Mouse (Mus musculus) Patski (cell line): ENCODE data around the gene Prkcb. TPM values are rescaled to one million over a fixed set of nuclear protein-coding genes. Genes with fewer than 3 reads are reported as not detected.

Source experiments
- ATAC-seq: fragments of 100-300 bp; one replicate; pipeline ENCODE4 v1.8.0; 2021
- CTCF ChIA-PET: fragments of 350-600 bp; sonication (Branson Sonifier 250); formaldehyde crosslinking; loops from one replicate; lab custom pipeline; 2022; ENCODE audit warnings: inconsistent platforms; lab: Charles Lee
- POLR2A ChIA-PET: fragments of 350-600 bp; sonication (Branson Sonifier 250); formaldehyde crosslinking; loops from one replicate; lab custom pipeline; 2022; ENCODE audit warnings: antibody characterized with exemption, inconsistent platforms; lab: Charles Lee
- DNase-seq: peaks from one replicate; pipeline ENCODE4 v3.0.0-alpha.2; 2011; ENCODE audit warnings: low read depth, low spot score
- H3K27me3 ChIP-seq: fragments of 371-371 bp; one replicate; pipeline ENCODE4 v1.5.1; 2021
- CTCF ChIP-seq: fragments of 100-300 bp; IDR thresholded peaks from one replicate; pipeline ENCODE4 v1.5.1; 2021
- in situ Hi-C: fragments of 300-500 bp; cut with MboI; formaldehyde crosslinking; loops from 3 replicates; pipeline ENCODE4 v1.11.1; 2018; ENCODE audit warnings: low pct_unique_long_range_greater_than_20kb, mixed read lengths
- polyA plus RNA-seq: library from polyadenylated mRNA; unstranded; gene quantifications from one replicate; pipeline ENCODE4 v1.2.3, GENCODE M21; 2021

Gene Prkcb
- polyA plus RNA-seq, 1 experiment from 2014 or later = not detected

DNA sequence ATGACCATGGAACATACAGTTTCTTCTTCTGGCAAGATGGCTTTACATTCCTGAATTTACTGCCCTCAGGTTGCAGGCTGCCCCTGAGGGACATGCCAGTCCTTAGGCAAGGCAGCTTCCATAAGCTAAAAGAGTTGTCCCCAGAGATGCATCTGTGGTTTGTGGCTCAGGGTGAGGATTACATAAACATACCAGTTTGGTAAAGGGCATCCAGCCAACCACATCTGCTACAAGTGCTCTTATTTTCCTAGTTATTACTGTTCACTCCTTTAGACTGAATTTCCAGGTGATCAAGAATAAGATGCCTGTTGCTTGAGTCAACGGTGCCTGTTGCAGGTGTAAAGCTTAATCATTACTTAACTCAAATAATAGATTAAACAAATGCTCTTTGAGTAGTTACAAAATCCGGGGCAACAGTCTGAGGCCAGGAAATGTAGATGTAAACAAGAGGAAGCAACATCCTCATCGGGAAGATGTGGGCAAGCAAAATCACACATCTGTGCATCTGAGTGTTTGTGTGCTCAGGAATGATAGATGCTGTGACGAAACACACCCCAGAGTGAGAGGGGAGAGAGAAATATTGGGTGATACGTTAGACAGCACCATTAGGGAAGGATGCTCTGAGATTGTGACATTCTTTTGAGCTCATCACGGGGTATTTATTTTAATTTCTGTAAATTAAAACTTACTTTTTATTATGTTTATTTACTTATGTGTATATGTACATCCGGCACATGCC, 376.9 kb downstream of the Prkcb start:
- H3K27me3 ChIP-seq = no peaks in the 10 kb centered on the region
- TF ChIP-seq CTCF = no peak
- DNase-seq (no peak), ATAC-seq (no peak)
- ChIA-PET POLR2A (no interaction called here), CTCF (interaction anchor here (1.9 kb wide), 1 partner anchor 200 kb away, joined by 4 read pairs; no protein-coding TSS in a partner anchor)
- in situ Hi-C loops = loop anchor here (10.0 kb wide), 1 partner anchor 191 kb away; no protein-coding TSS in a partner anchor

- TF ChIP-seq CTCF = peak; percentile 55
- ChIA-PET CTCF (interaction anchor here (1.3 to 2.8 kb wide), 3 partner anchors 9 to 198 kb away, joined by 3 to 6 read pairs (median 6); no protein-coding TSS in a partner anchor), POLR2A (no interaction called here)
- no peak for DNase-seq
- peaks cover 2% of the 10 kb centered on the region for H3K27me3 ChIP-seq
- ATAC-seq = no peak
- in situ Hi-C loops = loop anchor here (10.0 kb wide), 1 partner anchor 193 kb away; no protein-coding TSS in a partner anchor
Observed at GRCm38 (mm10) chr7:122667903-122668302, 379.4 kb downstream of the Prkcb start.

DNA sequence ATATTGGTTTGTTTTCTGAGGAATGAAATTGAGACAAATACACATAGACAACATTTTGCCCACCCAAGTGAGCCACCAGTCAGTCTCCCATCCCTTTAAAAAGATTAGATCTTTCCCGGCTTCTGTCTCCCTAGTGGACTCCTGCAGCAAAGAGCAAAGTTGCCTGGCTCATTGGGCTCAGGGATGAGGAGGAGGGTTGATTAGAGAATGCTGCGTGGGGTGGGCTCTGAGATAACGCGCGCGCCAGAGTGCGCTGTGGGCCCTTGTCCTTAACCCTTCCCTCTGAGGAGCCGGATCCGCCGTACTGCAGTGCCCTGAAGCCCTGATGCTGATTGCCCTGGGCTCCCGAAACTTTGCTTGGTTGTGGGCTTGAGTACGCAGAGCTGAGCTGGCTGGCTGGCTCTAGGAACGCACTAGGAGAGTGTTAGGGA, 381.9 kb downstream of the Prkcb start, which contains the start of gene Cacng3:
Cacng3 (plus strand) TSS at position 51 of the 431 bp plus-strand sequence.
- in situ Hi-C loops = no loop called here
- ATAC-seq (no peak), DNase-seq (no peak)
- ChIA-PET CTCF (no interaction called here), POLR2A (no interaction called here)
- H3K27me3 ChIP-seq = peaks cover 5% of the 10 kb centered on the region
- TF ChIP-seq CTCF = no peak

DNA sequence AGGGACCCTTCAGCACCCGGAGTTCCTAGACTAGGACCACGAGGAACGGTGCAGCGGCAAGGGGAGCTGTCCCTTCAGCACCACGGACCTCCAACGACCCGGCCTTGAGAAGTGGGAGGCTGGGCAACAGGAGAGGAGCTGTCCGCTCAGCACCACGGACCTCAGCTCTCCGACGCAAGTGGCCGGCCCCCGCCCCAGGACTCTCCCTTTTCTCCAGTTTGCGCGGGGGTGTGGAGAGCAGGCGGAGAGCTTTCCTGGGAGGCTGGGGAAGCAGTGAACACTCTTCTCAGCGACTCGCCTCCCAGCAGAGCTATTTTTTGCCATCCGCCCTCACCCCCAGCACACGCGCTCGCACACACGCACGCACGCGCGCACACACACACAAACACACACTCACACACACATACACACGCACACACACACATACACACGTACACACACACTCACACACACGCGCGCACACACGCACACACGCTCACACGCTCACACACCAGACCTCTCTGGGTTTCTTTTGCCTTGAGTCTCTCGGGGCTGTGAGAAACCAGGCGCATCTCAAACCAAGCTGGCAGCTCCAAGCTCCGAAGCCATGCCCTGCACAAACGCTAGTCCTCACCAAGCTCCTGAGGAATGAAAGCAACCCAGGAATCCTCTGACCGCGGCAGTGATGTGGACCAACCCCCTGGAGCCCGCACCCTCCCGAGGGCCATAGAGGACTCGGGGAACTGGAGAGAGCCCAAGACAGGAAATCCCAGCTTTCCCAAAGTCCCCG, 382.5 kb downstream of the Prkcb start:
- ATAC-seq = peak; percentile 35
- DNase-seq = peak; percentile 27
- ChIA-PET POLR2A (no interaction called here), CTCF (no interaction called here)
- TF ChIP-seq CTCF = no peak
- peaks cover 5% of the 10 kb centered on the region for H3K27me3 ChIP-seq
- in situ Hi-C loops = no loop called here

DNA sequence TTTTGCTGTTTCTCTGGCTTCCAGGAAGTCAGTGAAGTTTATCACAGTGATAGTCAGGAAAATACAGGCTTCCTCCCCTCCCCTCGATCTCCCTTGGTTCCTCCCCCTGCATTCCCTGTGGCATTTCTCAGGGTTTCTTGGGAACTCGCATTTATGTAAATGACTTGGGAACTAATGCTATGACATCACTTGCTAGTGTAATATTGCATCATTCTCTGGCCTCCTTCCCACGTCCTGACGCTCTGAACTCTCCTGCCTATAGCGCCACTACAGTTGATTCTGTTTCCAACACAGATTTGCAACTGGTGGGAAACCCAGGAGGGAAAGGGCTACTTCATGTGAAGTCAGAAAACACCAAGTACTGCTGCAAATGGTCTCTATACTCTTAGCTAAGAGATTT, 384.4 kb downstream of the Prkcb start:
- ChIA-PET POLR2A (no interaction called here), CTCF (no interaction called here)
- ATAC-seq = no peak
- TF ChIP-seq CTCF = no peak
- in situ Hi-C loops = no loop called here
- peaks cover 5% of the 10 kb centered on the region for H3K27me3 ChIP-seq
- DNase-seq = no peak

- H3K27me3 ChIP-seq = peaks cover 5% of the 10 kb centered on the region
- no peak for TF ChIP-seq CTCF
- ChIA-PET CTCF (no interaction called here), POLR2A (no interaction called here)
- in situ Hi-C loops = no loop called here
- no peak for DNase-seq
- ATAC-seq = no peak
Observed at GRCm38 (mm10) chr7:122675207-122675606, 386.7 kb downstream of the Prkcb start.

Other genes with a start within 250 kb of the Prkcb start
- 30.9 TPM for gene Ubfd1, start 221.6 kb upstream of the Prkcb start, polyA plus RNA-seq
- 9.3 TPM for gene Ears2, start 221.5 kb upstream of the Prkcb start, polyA plus RNA-seq
- 328 TPM for gene Ndufab1, start 186.9 kb upstream of the Prkcb start, polyA plus RNA-seq
- gene Palb2, start 155.8 kb upstream of the Prkcb start, polyA plus RNA-seq = 4.6 TPM
- 54.1 TPM for gene Dctn5, start 155.7 kb upstream of the Prkcb start, polyA plus RNA-seq
- 55.8 TPM for gene Plk1, start 129.3 kb upstream of the Prkcb start, polyA plus RNA-seq
- not detected for gene Ern2, start 102.5 kb upstream of the Prkcb start, polyA plus RNA-seq
- gene Chp2, start 69.3 kb upstream of the Prkcb start, polyA plus RNA-seq = not detected